Mouse (Mus musculus): ENCODE measurements around the gene Phc1. TPM values are rescaled to one million over a fixed set of nuclear protein-coding genes. Genes with fewer than 3 reads are reported as not detected.

Phc1 gene
- polyA plus RNA-seq, 1 experiment from 2014 or later: 38.6 TPM

Other genes with a start within 250 kb of the Phc1 start
- 1.3 and 1.4 TPM in 2 replicates for gene Klrg1, start 57.7 kb downstream of the Phc1 start, polyA plus RNA-seq (2015; fragmentation: Nextera tagmentation; extraction: Ambion mirVana)
- gene M6pr, start 31.8 kb downstream of the Phc1 start, polyA plus RNA-seq (2015; fragmentation: Nextera tagmentation; extraction: Ambion mirVana): 49.6 and 53.4 TPM in 2 replicates
- 120 and 121 TPM in 2 replicates for gene Rimklb, start 158.2 kb upstream of the Phc1 start, polyA plus RNA-seq (2015; fragmentation: Nextera tagmentation; extraction: Ambion mirVana)
- gene Mfap5, start 165.3 kb upstream of the Phc1 start, polyA plus RNA-seq (2015; fragmentation: Nextera tagmentation; extraction: Ambion mirVana): 2.3 and 3.7 TPM in 2 replicates
- 0.40 and 0.56 TPM in 2 replicates for gene Aicda, start 213.2 kb upstream of the Phc1 start, polyA plus RNA-seq (2015; fragmentation: Nextera tagmentation; extraction: Ambion mirVana)